Comparison of ENCODE assay signal across 8 mouse cellular contexts in the genomic region with DNA sequence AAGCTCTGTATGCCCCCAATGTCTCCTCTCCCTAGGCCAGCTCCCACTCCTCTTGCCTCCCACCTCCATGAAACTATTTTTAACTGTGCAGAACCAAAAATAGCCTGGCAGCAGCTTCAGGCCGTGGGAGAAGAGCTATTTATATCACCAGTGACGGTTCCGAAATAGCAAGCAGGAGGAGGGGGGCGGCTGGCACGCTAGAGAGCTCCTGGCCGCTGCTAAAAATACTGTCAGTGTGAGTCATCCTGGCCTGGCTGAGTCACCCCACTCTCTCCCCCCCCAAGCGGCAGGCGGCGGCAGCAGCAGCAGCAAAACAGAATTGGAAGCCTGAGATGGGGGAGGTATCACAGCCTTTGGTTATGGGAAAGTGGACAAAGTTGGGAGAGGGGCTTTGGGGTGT. TPM values are rescaled to one million over a fixed set of nuclear protein-coding genes. Genes with fewer than 3 reads are reported as not detected.
A peak's percentile ranks its signal among the peaks of the same experiment; 100 is the strongest.
DNase-seq lines count a peak whose midpoint lies in the region; ATAC-seq lines count a peak whose summit lies in the region.

No protein-coding gene starts in this region.

- peak; percentile 27; the same call in 1 of the 2 replicates for ATAC-seq in frontal cortex, adult (ENCODE audit: low TSS enrichment)

- intact Hi-C loops in heart, postnatal 14 days (cut with DNase I): no loop called here
- intact Hi-C loops in left cerebral cortex, postnatal 36 days (cut with DNase I): loop anchor here (1.0 kb wide), 1 partner anchor 8 kb away; no protein-coding TSS in a partner anchor

- DNase-seq in testis, postnatal 10 days (ENCODE audit: low spot score): peak; percentile 56
- no peak for DNase-seq in testis, postnatal 14 days (ENCODE audit: low spot score)
- DNase-seq in adrenal gland, postnatal 14 days: peak; percentile 91
- DNase-seq in heart, postnatal 14 days: peak; percentile 69 to 81
- peak; percentile 84 to 85 for DNase-seq in left cerebral cortex, postnatal 36 days (ENCODE audit: low spot score in 2 of 2)
- peak; percentile 89 to 92 for DNase-seq in right cerebral cortex, postnatal 36 days (ENCODE audit: low spot score in 2 of 2)
- DNase-seq in embryo, embryonic 10.5 days (ENCODE audit: low spot score): no peak

RNA-seq across cellular contexts. Expression of a gene that starts 2.8 kb away (rescaled TPM):
- 0.26 TPM in 2 replicates for total RNA-seq in adrenal gland, postnatal 14 days (2021)
- not detected for total RNA-seq in heart, postnatal 14 days (2021)
- 10 to 100 TPM; 13.7 to 30.9 TPM for total RNA-seq in left cerebral cortex, postnatal 36 days (2021)

RNA-seq across cellular contexts. Expression of a gene that starts 30.8 kb away (rescaled TPM):
- total RNA-seq in adrenal gland, postnatal 14 days (2021): 2.3 and 4.4 TPM in 2 replicates
- 10 to 100 TPM; 15.2 to 15.3 TPM for total RNA-seq in heart, postnatal 14 days (2021)
- total RNA-seq in left cerebral cortex, postnatal 36 days (2021): 10 to 100 TPM; 15.0 to 17.2 TPM

RNA-seq across cellular contexts. Expression of a gene that starts 31.0 kb away (rescaled TPM):
- 68.2 and 70.3 TPM in 2 replicates for total RNA-seq in adrenal gland, postnatal 14 days (2021)
- total RNA-seq in heart, postnatal 14 days (2021): 10 to 100 TPM; 54.4 to 59.0 TPM
- 10 to 100 TPM; 50.8 to 64.8 TPM for total RNA-seq in left cerebral cortex, postnatal 36 days (2021)

RNA-seq across cellular contexts. Expression of a gene that starts 45.7 kb away (rescaled TPM):
- total RNA-seq in adrenal gland, postnatal 14 days (2021): 28.2 and 29.4 TPM in 2 replicates
- 10 to 100 TPM; 40.8 to 44.4 TPM for total RNA-seq in heart, postnatal 14 days (2021)
- 100 to 1,000 TPM; 118 to 135 TPM for total RNA-seq in left cerebral cortex, postnatal 36 days (2021)

RNA-seq across cellular contexts. Expression of a gene that starts 45.8 kb away (rescaled TPM):
- total RNA-seq in adrenal gland, postnatal 14 days (2021): 0.56 and 1.5 TPM in 2 replicates
- 1 to 10 TPM in 1 of 2 experiments, under 1 TPM in 1; 0.98 to 1.8 TPM for total RNA-seq in heart, postnatal 14 days (2021)
- 1 to 10 TPM; 4.6 to 6.1 TPM for total RNA-seq in left cerebral cortex, postnatal 36 days (2021)

Comparison
In these comparisons a context has a peak if more than half of its experiments do, and no peak if none do; other contexts are left out.
1. DNase-seq: peak in testis, postnatal 10 days (single experiment), adrenal gland, postnatal 14 days (single experiment), heart, postnatal 14 days (2 of 2), left cerebral cortex, postnatal 36 days (2 of 2) and right cerebral cortex, postnatal 36 days (2 of 2); none in testis, postnatal 14 days (single experiment) and embryo, embryonic 10.5 days (single experiment).
2. RNA of a gene that starts 2.8 kb away (total RNA-seq): 13.7 to 30.9 TPM in left cerebral cortex, postnatal 36 days; 0.26 TPM in adrenal gland, postnatal 14 days and not detected in heart, postnatal 14 days; every median in the first group is over 10 times any median in the second.